Mouse (Mus musculus) gastrocnemius, postnatal 14 days (tissue): ENCODE data around the gene Cyb5d2. TPM values are rescaled to one million over a fixed set of nuclear protein-coding genes. Genes with fewer than 3 reads are reported as not detected.

Experiments
- total RNA-seq, 2 experiments: library from RNA; stranded (reverse); gene quantifications; 2 replicates each; pipeline ENCODE4 v1.2.3; 2021

Cyb5d2 gene
- total RNA-seq, 2 experiments from 2014 or later = 8.6 to 9.0 TPM

Other genes with a start within 250 kb of the Cyb5d2 start
- gene Spns3, start 245.6 kb downstream of the Cyb5d2 start, total RNA-seq = under 1 TPM in 1 of 2 experiments, not detected in 1; 0.10 TPM
- 10 to 100 TPM; 55.2 to 55.7 TPM for gene Ube2g1, start 188.9 kb downstream of the Cyb5d2 start, total RNA-seq
- gene Ankfy1, start 106.1 kb downstream of the Cyb5d2 start, total RNA-seq = 10 to 100 TPM; 10.6 to 13.1 TPM
- 10 to 100 TPM; 13.2 to 14.2 TPM for gene Zzef1, start 84 bp upstream of the Cyb5d2 start, total RNA-seq
- 10 to 100 TPM; 18.5 to 18.6 TPM for gene Atp2a3, start 165.0 kb upstream of the Cyb5d2 start, total RNA-seq
- gene P2rx1, start 203.0 kb upstream of the Cyb5d2 start, total RNA-seq = 1 to 10 TPM in 1 of 2 experiments, under 1 TPM in 1; 0.38 to 1.1 TPM
- 1 to 10 TPM; 1.1 to 1.8 TPM for gene Camkk1, start 222.9 kb upstream of the Cyb5d2 start, total RNA-seq